Mouse (Mus musculus) thymus, postnatal 36 days (tissue): ENCODE measurements at regions not wholly inside any gene's neighbourhood (a gene's known extent, or its start where the extent isn't known, plus 50 kb on each side); places are given as distances from the start of the nearest gene placed in this dataset.
A peak's percentile ranks its signal among the peaks of the same experiment; 100 is the strongest.

ENCODE experiments used
- DNase-seq, 2 experiments: peaks; one replicate each; pipeline ENCODE4 v3.0.0; 2022; ENCODE audit warnings: mixed read lengths in 2 of 2

GRCm38 (mm10) chr7:72362690-72363089 is 56.3 kb upstream of the Mctp2 start:
- DNase-seq, result peak; percentile 57 to 70

- peak in 1 of 2 experiments; percentile 4 for DNase-seq
Measured at GRCm38 (mm10) chr7:72391323-72391722, 84.9 kb upstream of the Mctp2 start.

GRCm38 (mm10) chr7:72400056-72400455 is 93.6 kb upstream of the Mctp2 start:
- DNase-seq, result no peak

GRCm38 (mm10) chr7:72406131-72406530 is 99.7 kb upstream of the Mctp2 start:
- DNase-seq, result no peak

- no peak for DNase-seq
Measured at GRCm38 (mm10) chr7:72408409-72408986, 102.1 kb upstream of the Mctp2 start.

- no peak for DNase-seq
Measured at GRCm38 (mm10) chr7:72438552-72438951, 132.1 kb upstream of the Mctp2 start.

- DNase-seq, result no peak
Measured at GRCm38 (mm10) chr7:72442001-72442400, 135.6 kb upstream of the Mctp2 start.

GRCm38 (mm10) chr7:72444016-72444415 is 137.6 kb upstream of the Mctp2 start:
- DNase-seq, result no peak

- DNase-seq, result no peak
Measured at GRCm38 (mm10) chr7:72444792-72445191, 138.4 kb upstream of the Mctp2 start.

- no peak for DNase-seq
Measured at GRCm38 (mm10) chr7:72446911-72447310, 140.5 kb upstream of the Mctp2 start.

GRCm38 (mm10) chr7:72462978-72463377 is 156.6 kb upstream of the Mctp2 start:
- DNase-seq, result no peak

- DNase-seq, result no peak
Measured at GRCm38 (mm10) chr7:72464658-72465057, 158.2 kb upstream of the Mctp2 start.

- DNase-seq, result no peak
Measured at GRCm38 (mm10) chr7:72469691-72470090, 163.3 kb upstream of the Mctp2 start.

GRCm38 (mm10) chr7:72474751-72475150 is 168.3 kb upstream of the Mctp2 start:
- no peak for DNase-seq

GRCm38 (mm10) chr7:72478936-72479335 is 172.5 kb upstream of the Mctp2 start:
- DNase-seq, result no peak

- no peak for DNase-seq
Measured at GRCm38 (mm10) chr7:72481275-72481674, 174.9 kb upstream of the Mctp2 start.

- no peak for DNase-seq
Measured at GRCm38 (mm10) chr7:72490161-72490560, 183.8 kb upstream of the Mctp2 start.

GRCm38 (mm10) chr7:72493292-72493691 is 186.9 kb upstream of the Mctp2 start:
- no peak for DNase-seq

GRCm38 (mm10) chr7:72496933-72497631 is 190.7 kb upstream of the Mctp2 start:
- no peak for DNase-seq

GRCm38 (mm10) chr7:72498562-72499230 is 192.3 kb upstream of the Mctp2 start:
- no peak for DNase-seq

GRCm38 (mm10) chr7:72499788-72500187 is 193.4 kb upstream of the Mctp2 start:
- no peak for DNase-seq

- no peak for DNase-seq
Measured at GRCm38 (mm10) chr7:72500190-72500589, 193.8 kb upstream of the Mctp2 start.

GRCm38 (mm10) chr7:72500996-72501395 is 194.6 kb upstream of the Mctp2 start:
- no peak for DNase-seq

GRCm38 (mm10) chr7:72501431-72501830 is 195.0 kb upstream of the Mctp2 start:
- no peak for DNase-seq
